Mouse (Mus musculus) limb, embryonic 12.5 days (tissue): ENCODE data around the gene Tmem108. TPM values are rescaled to one million over a fixed set of nuclear protein-coding genes. Genes with fewer than 3 reads are reported as not detected.
A peak's percentile ranks its signal among the peaks of the same experiment; 100 is the strongest.

Experiments
- ATAC-seq: fragments of 200-750 bp; cut with Nextera tagmentation; 2 replicates; pipeline ENCODE4 v1.8.0; 2017; ENCODE audit warnings: low read depth, moderate TSS enrichment; ENCODE audit not compliant: insufficient number of reproducible peaks, insufficient read depth, low FRiP score, low TSS enrichment
- H3K27ac ChIP-seq: fragments of 300-500 bp; sonication (generic); 2 replicates; pipeline ENCODE4 v1.5.1; 2016; ENCODE audit warnings: mild to moderate bottlenecking, moderate library complexity
- H3K27me3 ChIP-seq: fragments of 300-500 bp; sonication (generic); 2 replicates; pipeline ENCODE4 v1.6.1; 2016; ENCODE audit warnings: mild to moderate bottlenecking, moderate library complexity
- H3K36me3 ChIP-seq: fragments of 300-500 bp; sonication (generic); 2 replicates; pipeline ENCODE4 v1.6.1; 2016; ENCODE audit warnings: mild to moderate bottlenecking, moderate library complexity
- H3K4me1 ChIP-seq: fragments of 300-500 bp; sonication (generic); replicated peaks from 2 replicates; pipeline ENCODE4 v1.6.1; 2016
- H3K4me2 ChIP-seq: fragments of 300-500 bp; sonication (generic); 2 replicates; pipeline ENCODE4 v1.6.1; 2016; ENCODE audit warnings: mild to moderate bottlenecking, moderate library complexity
- H3K4me3 ChIP-seq: fragments of 300-500 bp; sonication (generic); replicated peaks from 2 replicates; pipeline ENCODE4 v1.5.1; 2016; ENCODE audit warnings: mild to moderate bottlenecking
- H3K9ac ChIP-seq: fragments of 300-500 bp; sonication (generic); replicated peaks from 2 replicates; pipeline ENCODE4 v1.6.1; 2016; ENCODE audit warnings: mild to moderate bottlenecking, moderate library complexity
- H3K9me3 ChIP-seq: fragments of 300-500 bp; sonication (generic); 2 replicates; pipeline ENCODE4 v1.6.1; 2016; ENCODE audit warnings: mild to moderate bottlenecking, moderate library complexity
- WGBS: fragments of 180-500 bp; shearing (Covaris S2); methylation state at CpG from one replicate; pipeline ENCODE4 v1.1.7; 2016; 5-methylcytosine and 5-hydroxymethylcytosine counted together
- polyA plus RNA-seq: library from polyadenylated mRNA; unstranded; fragments of >200 nt; fragmentation: Nextera tagmentation; extraction: Ambion mirVana; gene quantifications from 2 replicates; pipeline ENCODE4 v1.2.1, GENCODE M21; 2016

Tmem108 gene
- polyA plus RNA-seq, 1 experiment from 2014 or later: 13.4 TPM

- Histone ChIP-seq H3K9me3 (no peaks in the 10 kb centered on the region), H3K4me2 (no peak overlapping the region), H3K27ac (no peak overlapping the region), H3K9ac (no peak overlapping the region), H3K4me1 (peaks cover 21% of the 10 kb centered on the region), H3K36me3 (no peaks in the 10 kb centered on the region), H3K4me3 (no peak overlapping the region), H3K27me3 (no peaks in the 10 kb centered on the region)
- no peak for ATAC-seq
- WGBS: 61% methylated on average over 1 of the region's 1 CpGs
Measured at GRCm38 (mm10) chr9:103661873-103662272, 99.8 kb downstream of the Tmem108 start.

DNA sequence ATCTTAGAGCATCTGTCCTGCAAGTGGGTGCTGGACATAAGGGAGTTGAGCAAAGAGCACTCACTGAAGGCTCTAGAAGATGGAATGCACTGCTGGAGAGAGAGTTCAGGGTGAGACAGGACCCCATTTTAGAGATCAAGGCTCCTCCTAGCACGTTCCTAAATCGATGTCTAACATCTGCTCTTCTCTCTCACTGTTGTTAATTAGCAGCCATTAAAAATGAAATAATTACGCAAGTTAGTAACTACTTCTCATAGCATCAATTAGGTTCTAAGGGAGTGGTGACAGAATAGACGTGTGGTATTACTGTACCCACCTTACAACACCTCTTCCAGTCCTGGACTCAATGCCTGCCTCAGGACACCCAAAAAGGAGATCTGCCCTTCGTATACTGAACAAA is 103.7 kb downstream of the Tmem108 start:
- no peaks in the 10 kb centered on the region for H3K27me3 ChIP-seq
- WGBS: 58% methylated on average over 5 of the region's 5 CpGs
- no peak for ATAC-seq
- H3K4me2 ChIP-seq: no peak overlapping the region
- H3K4me1 ChIP-seq: peaks cover 53% of the 10 kb centered on the region
- no peak overlapping the region for H3K4me3 ChIP-seq
- H3K9ac ChIP-seq: no peak overlapping the region
- no peaks in the 10 kb centered on the region for H3K9me3 ChIP-seq
- peak overlapping the region; percentile 29; the same call in 1 of the 2 replicates for H3K27ac ChIP-seq
- no peaks in the 10 kb centered on the region for H3K36me3 ChIP-seq

DNA sequence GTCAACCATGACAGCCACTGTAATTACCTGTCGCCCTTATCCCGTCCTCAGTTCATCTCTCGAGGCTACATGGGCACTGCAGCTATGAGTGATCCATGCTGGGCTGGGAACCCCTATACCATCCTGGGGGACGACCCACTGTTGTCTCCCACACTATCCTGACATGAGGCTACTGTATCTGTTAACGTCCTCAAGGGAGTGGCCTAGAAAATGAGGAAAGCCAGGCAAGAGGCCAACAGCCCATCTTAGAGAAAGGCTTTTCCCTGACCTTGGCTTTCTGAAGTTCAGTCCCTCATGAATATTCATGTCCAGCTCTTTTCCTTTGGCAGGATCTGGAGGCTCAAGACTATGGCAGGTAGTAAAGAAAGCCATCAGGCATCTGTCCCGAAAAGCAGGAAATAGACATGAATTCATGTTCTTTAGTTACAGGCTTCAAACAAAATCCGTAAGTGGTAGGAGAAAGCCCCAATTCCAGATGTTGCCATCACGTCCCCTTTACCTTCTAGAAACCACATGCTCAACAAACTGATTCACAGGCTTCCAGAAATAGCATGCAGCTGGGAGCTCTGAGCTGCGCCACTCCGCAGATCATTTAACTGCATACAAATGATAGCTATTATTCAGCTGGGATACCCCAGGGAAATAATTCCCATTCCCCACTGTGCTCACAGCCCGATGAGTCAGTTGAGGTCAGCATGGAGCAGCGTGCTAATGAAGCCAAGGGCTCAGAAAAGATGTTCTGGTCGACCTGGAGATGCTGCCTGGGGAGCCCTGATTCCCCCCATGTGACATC is 104.3 kb downstream of the Tmem108 start:
- Histone ChIP-seq H3K4me2 (no peak overlapping the region), H3K9me3 (no peaks in the 10 kb centered on the region), H3K27me3 (no peaks in the 10 kb centered on the region), H3K27ac (peak overlapping the region; percentile 72), H3K4me1 (peaks cover 59% of the 10 kb centered on the region), H3K4me3 (no peak overlapping the region), H3K9ac (no peak overlapping the region), H3K36me3 (no peaks in the 10 kb centered on the region)
- ATAC-seq: 0 out of 2 replicates have a peak, but pooled peaks have one; percentile 23
- WGBS: 36% methylated on average over 13 of the region's 13 CpGs

GRCm38 (mm10) chr9:103653995-103654587 is 107.5 kb downstream of the Tmem108 start:
- H3K4me1 ChIP-seq: peaks cover 65% of the 10 kb centered on the region
- H3K27me3 ChIP-seq: no peaks in the 10 kb centered on the region; the same call in 1 of the 2 replicates
- peak overlapping the region; percentile 50; the same call in 1 of the 2 replicates for H3K27ac ChIP-seq
- no peaks in the 10 kb centered on the region for H3K9me3 ChIP-seq
- no peak overlapping the region for H3K9ac ChIP-seq
- peak overlapping the region; percentile 32; the same call in 1 of the 2 replicates for H3K4me2 ChIP-seq
- no peak overlapping the region for H3K4me3 ChIP-seq
- ATAC-seq: peak; percentile 32; the same call in 1 of the 2 replicates
- H3K36me3 ChIP-seq: no peaks in the 10 kb centered on the region
- 4% methylated on average over 10 of the region's 10 CpGs for WGBS

DNA sequence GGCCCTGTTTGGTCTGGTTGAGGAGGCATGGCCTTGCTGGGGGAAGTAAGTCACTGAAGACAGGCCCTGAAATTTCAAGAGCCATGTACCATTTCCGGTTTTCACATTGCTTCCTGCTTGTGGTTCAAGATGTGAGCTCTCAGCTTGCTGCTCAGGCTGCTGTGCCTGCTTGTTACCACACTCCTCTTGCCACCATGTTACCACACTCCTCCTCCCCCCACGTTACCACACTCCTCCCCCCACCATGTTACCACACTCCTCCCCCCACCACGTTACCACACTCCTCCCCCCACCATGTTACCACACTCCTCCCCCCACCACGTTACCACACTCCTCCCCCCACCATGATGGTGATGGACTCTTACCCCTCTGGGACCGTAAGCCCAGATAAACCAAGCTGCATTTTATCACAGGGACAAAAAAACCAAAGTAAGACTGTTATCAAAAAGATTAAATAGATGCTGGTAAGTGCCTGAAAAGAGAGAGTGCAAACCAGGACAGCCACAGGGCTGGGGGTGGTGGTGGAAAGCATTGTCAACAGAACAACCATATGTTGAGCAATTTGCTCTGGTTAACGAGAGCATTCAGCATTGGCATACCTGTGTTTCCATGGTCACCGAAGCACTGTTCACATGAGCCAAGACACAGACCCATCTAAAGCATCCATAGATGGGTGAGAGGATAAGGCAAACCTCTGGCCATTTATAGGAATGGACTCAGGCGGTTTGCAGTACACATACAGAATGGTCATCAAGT is 109.3 kb downstream of the Tmem108 start:
- no peak for ATAC-seq
- Histone ChIP-seq H3K27ac (0 out of 2 replicates have a peak overlapping the region, but pooled peaks have one; percentile 12), H3K27me3 (no peaks in the 10 kb centered on the region; the same call in 1 of the 2 replicates), H3K9ac (no peak overlapping the region), H3K36me3 (no peaks in the 10 kb centered on the region), H3K9me3 (no peaks in the 10 kb centered on the region), H3K4me2 (no peak overlapping the region), H3K4me1 (peaks cover 55% of the 10 kb centered on the region), H3K4me3 (no peak overlapping the region)
- 63% methylated on average over 8 of the region's 8 CpGs for WGBS

DNA sequence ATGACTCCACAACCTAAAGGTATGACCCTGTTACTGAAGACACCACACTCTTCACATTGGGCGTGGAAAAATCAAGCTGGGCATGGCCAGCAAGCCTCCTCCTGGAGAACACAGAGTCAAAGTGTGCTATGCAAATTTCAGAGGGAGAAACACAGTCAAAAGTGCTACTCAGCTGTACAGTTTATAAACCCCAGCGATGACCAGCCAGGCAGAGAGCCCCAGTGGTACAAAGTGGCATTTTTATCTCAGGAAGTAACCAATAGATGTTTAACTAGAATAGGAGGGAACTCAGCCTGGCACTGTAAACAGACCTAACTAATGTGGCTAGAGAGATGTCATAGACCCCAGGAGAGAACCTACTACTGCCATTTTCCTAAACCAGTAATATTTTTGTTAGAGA is 115.0 kb downstream of the Tmem108 start:
- Histone ChIP-seq H3K4me3 (no peak overlapping the region), H3K27me3 (no peaks in the 10 kb centered on the region), H3K9me3 (no peaks in the 10 kb centered on the region), H3K27ac (no peak overlapping the region), H3K36me3 (no peaks in the 10 kb centered on the region), H3K4me2 (no peak overlapping the region), H3K9ac (no peak overlapping the region), H3K4me1 (peaks cover 6% of the 10 kb centered on the region; the same call in 1 of the 2 replicates)
- WGBS: 76% methylated on average over 2 of the region's 2 CpGs
- no peak for ATAC-seq

GRCm38 (mm10) chr9:103645724-103646123 is 115.9 kb downstream of the Tmem108 start:
- ATAC-seq: no peak
- Histone ChIP-seq H3K36me3 (no peaks in the 10 kb centered on the region), H3K4me3 (no peak overlapping the region), H3K27me3 (no peaks in the 10 kb centered on the region), H3K9ac (no peak overlapping the region), H3K4me2 (no peak overlapping the region), H3K4me1 (peaks cover 10% of the 10 kb centered on the region; the same call in 1 of the 2 replicates), H3K9me3 (no peaks in the 10 kb centered on the region), H3K27ac (no peak overlapping the region)
- WGBS: 90% methylated on average over 7 of the region's 7 CpGs

- H3K27me3 ChIP-seq: no peaks in the 10 kb centered on the region
- H3K9ac ChIP-seq: no peak overlapping the region
- H3K4me2 ChIP-seq: no peak overlapping the region
- WGBS: 76% methylated on average over 10 of the region's 10 CpGs
- no peak overlapping the region for H3K4me3 ChIP-seq
- H3K36me3 ChIP-seq: no peaks in the 10 kb centered on the region
- H3K27ac ChIP-seq: no peak overlapping the region
- H3K4me1 ChIP-seq: peaks cover 8% of the 10 kb centered on the region; the same call in 1 of the 2 replicates
- no peak for ATAC-seq
- no peaks in the 10 kb centered on the region for H3K9me3 ChIP-seq
Measured at GRCm38 (mm10) chr9:103642300-103642699, 119.3 kb downstream of the Tmem108 start.

DNA sequence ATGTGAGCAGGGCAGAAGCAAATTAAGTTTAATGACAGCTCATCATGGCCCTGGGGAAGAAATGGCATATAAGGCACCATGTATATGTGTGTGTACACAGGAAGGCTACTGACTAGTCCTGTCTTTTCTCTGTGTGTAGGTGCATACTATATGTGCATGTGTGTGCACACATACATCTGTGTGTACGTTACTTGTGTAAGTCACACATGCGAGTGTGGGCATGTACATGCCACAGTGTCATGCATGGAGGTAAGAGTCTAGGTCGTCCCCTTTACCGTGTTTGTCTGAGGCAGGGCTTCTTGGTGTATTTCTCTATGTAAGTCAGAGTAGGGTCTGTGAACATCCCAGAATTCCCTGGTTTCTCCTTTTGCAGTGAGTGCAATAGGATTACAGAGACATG is 120.3 kb downstream of the Tmem108 start:
- no peak for ATAC-seq

GRCm38 (mm10) chr9:103639413-103639812 is 122.2 kb downstream of the Tmem108 start:
- ATAC-seq: no peak
- H3K27me3 ChIP-seq: no peaks in the 10 kb centered on the region
- 53% methylated on average over 1 of the region's 1 CpGs for WGBS

More for the DNA sequence above, 120.3 kb downstream of the Tmem108 start:
- Histone ChIP-seq H3K36me3 (no peaks in the 10 kb centered on the region), H3K27me3 (no peaks in the 10 kb centered on the region), H3K4me2 (no peak overlapping the region), H3K4me3 (no peak overlapping the region), H3K9ac (no peak overlapping the region), H3K27ac (no peak overlapping the region), H3K9me3 (no peaks in the 10 kb centered on the region), H3K4me1 (peaks cover 5% of the 10 kb centered on the region; the same call in 1 of the 2 replicates)
- 88% methylated on average over 4 of the region's 4 CpGs for WGBS

DNA sequence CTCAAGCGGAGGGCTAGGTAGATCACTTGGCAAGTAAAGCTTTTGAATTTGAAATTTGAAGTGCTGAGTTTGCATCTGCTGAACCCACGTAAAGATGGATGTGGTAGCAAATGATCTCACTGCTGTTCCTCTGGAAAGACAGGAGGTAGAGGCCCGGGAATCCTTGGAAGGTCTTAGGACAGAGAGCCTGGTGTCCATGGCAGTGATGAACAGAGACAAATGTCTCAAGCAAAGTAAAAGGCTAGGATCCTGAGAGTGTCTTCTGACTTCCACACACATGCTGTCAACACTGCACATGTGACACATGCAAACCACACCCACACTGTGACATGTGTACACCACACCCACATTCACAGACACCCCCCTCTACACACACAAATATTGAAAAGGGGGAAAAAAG is 124.2 kb downstream of the Tmem108 start:
- Histone ChIP-seq H3K4me1 (peaks cover 5% of the 10 kb centered on the region; the same call in 1 of the 2 replicates), H3K9ac (no peak overlapping the region), H3K27ac (no peak overlapping the region), H3K36me3 (no peaks in the 10 kb centered on the region), H3K4me3 (no peak overlapping the region), H3K27me3 (no peaks in the 10 kb centered on the region), H3K9me3 (no peaks in the 10 kb centered on the region), H3K4me2 (no peak overlapping the region)
- 68% methylated on average over 3 of the region's 3 CpGs for WGBS
- no peak for ATAC-seq

More at GRCm38 (mm10) chr9:103639413-103639812, 122.2 kb downstream of the Tmem108 start:
- H3K4me1 ChIP-seq: peaks cover 5% of the 10 kb centered on the region; the same call in 1 of the 2 replicates
- H3K4me2 ChIP-seq: no peak overlapping the region
- no peak overlapping the region for H3K27ac ChIP-seq
- no peak overlapping the region for H3K9ac ChIP-seq
- H3K36me3 ChIP-seq: no peaks in the 10 kb centered on the region
- no peak overlapping the region for H3K4me3 ChIP-seq
- no peaks in the 10 kb centered on the region for H3K9me3 ChIP-seq
